Mouse (Mus musculus): ENCODE results near the gene Cfap74. TPM values are rescaled to one million over a fixed set of nuclear protein-coding genes. Genes with fewer than 3 reads are reported as not detected.
"Not testable (repeated sequence)": the region's sequence is repeated elsewhere in the genome, so short reads cannot be mapped to it uniquely, and the experiment has no call there.

Gene Cfap74
- total RNA-seq, 2 experiments from 2014 or later, result 0.61 to 0.69 TPM

GRCm38 (mm10) chr4:155401121-155401520 lies 7.9 kb upstream of the Cfap74 start:
- intact Hi-C loops (cut with DNase I), result no loop called here
- DNase-seq, result no peak

GRCm38 (mm10) chr4:155402489-155402888 lies 6.5 kb upstream of the Cfap74 start:
- intact Hi-C loops (cut with DNase I), result no loop called here
- DNase-seq, result no peak

GRCm38 (mm10) chr4:155408695-155409057 lies 314 bp upstream of the Cfap74 start:
- no peak for DNase-seq

DNA sequence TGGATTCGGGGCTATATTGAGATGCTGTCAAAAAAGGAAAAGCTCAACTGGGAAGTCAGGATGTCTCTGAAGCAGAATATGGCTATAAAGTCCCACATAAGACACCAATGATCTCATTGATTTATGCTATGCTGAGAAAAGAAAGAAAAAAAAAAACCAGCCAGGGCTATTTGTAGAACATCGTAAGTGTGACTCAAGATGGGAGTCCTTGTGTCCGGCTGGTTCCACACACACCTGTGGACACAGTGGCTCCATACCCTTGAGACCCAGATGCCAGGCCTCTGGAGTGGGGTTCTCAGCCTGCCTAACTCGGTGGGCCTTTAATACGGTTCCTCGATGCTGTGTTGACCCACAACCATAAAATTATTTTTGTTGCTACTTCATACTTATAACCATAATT lies 3.1 kb downstream of the Cfap74 start:
- intact Hi-C loops (cut with DNase I), result no loop called here
- DNase-seq, result no peak

More at GRCm38 (mm10) chr4:155408695-155409057, 314 bp upstream of the Cfap74 start:
- intact Hi-C loops (cut with DNase I), result loop anchor here (5.0 kb wide), 1 partner anchor 86 kb away; no protein-coding TSS in a partner anchor

DNA sequence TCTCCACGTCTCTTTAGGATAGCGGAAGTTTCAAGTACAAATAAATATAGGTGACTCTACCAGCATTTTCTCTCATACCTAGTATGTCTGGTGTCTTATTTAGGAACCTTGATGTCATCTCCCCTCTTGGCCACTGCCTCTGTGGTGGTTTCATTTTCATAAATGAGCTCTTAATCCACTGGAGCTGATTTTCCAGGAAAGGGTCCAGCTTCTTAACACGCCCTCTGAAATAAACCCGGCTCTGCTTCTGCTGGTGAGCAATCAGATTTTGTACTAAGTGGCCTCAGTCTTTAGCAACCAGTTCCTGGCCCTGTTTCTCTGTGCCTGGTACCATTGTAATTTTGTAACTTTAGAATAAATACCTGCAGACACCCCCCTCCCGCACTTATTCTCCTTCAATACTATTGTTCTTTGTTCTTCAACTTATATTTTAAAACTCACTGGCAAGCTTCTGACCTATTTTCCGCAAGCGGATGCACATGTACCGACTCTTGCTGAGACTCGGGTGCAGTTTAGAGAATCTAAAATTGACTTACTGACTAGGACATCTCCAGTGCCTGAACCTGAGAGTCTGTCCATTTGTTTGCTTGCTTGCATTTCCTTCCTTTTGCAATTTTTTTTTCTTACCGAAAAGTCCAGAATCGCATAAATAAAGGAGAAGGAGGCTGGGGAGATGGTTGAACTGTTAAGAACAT lies 4.8 kb downstream of the Cfap74 start:
- no peak for DNase-seq
- intact Hi-C loops (cut with DNase I), result no loop called here

- DNase-seq, result no peak
- intact Hi-C loops (cut with DNase I), result no loop called here
These were observed 5.8 kb downstream of the Cfap74 start for GRCm38 (mm10) chr4:155414656-155415235.

- DNase-seq, result peak in 1 of 2 experiments; percentile 8
- intact Hi-C loops (cut with DNase I), result no loop called here
These were observed 11.1 kb downstream of the Cfap74 start for GRCm38 (mm10) chr4:155420137-155420536.

DNA sequence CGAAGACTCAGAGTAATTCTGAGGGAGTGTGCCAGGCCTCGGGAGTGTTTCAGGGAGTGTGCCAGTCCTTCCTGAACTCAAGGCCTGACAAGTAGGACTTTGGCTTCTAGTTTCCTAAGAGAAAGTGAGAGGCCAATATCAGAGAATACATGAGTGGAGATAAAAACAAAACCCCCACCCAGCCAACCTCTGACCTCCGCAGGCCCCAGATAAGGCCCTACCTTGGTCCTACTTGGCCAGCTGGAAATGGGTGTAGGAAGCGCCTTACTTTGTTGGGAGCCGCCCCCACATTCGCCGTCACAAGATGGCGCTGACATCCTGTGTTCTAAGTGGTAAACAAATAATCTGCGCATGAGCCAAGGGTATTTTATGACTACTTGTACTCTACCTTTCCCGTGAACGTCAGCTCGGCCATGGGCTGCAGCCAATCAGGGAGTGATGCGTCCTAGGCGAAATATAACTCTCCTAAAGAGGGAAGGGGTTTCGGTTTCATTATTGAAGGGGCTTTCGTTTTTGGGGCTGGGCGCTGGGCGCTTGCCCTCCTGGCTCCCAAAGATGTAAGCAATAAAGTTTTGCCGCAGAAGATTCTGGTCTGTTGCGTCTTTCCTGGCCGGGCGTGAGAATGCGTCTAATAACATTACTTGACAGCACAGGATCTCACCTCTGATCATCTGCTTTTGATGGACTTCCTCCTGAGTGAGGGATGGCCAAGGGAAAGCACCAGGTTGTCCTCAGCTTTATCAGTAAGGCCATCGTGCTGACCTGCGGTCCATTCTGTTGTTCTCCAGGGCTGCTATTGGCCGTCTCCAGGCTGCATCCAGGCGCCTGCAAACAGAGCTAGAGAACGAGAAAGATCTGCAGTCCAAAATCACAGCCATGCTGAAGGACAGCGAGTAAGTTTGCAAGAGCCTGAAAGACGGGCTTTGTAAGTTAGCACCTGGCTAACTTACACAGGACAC lies 12.7 kb downstream of the Cfap74 start:
- intact Hi-C loops (cut with DNase I); DNase-seq: not testable (repeated sequence)

GRCm38 (mm10) chr4:155423988-155424387 lies 15.0 kb downstream of the Cfap74 start:
- intact Hi-C loops (cut with DNase I), result no loop called here
- DNase-seq, result no peak

DNA sequence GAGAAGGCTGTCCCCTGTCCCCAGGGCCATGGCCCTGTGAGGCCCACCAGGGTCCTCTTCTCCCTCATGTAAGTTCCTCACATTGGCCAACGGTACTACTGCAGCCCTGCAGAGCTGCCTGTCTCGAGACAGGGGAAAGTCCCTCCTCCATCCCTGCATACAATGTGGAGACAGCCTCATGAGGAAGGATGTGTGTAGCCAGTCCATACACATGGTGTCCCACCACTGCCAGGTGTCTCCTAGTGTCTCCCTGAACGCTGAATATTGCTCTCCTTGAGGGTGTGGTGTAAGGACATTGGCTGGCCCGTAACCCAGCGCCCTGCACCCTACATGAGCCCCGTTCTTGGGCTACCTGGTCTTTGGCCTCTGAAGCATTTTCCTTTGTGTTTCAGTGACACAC lies 17.3 kb downstream of the Cfap74 start:
- DNase-seq, result no peak
- intact Hi-C loops (cut with DNase I), result no loop called here

- DNase-seq, result no peak
- intact Hi-C loops (cut with DNase I), result no loop called here
These were observed 19.5 kb downstream of the Cfap74 start for GRCm38 (mm10) chr4:155428442-155428841.

GRCm38 (mm10) chr4:155429202-155429601 lies 20.2 kb downstream of the Cfap74 start:
- DNase-seq, result no peak
- intact Hi-C loops (cut with DNase I), result no loop called here

DNA sequence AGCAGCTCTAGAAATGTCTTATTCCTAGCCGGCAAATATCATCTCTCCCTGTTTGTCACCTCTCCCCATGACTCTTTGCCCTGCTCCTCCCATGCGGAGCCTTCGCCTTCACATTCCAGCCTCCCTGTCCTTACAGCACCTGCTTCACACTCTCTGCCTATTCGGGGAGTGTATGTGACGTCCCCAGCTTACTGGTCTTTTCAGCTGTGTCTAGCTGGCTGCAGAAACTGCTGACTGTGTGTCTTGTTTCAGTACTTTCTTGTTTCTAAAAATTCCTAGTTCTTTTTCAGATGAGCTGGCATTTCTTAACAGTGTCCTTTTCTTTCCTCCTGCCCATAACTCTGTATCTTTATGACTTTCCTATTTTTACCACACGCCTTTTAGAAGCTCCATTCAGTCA lies 23.4 kb downstream of the Cfap74 start:
- no peak for DNase-seq

GRCm38 (mm10) chr4:155433993-155434392 lies 25.0 kb downstream of the Cfap74 start:
- DNase-seq, result peak in 1 of 2 experiments; percentile 23
- intact Hi-C loops (cut with DNase I), result no loop called here

More for the DNA sequence above, 23.4 kb downstream of the Cfap74 start:
- intact Hi-C loops (cut with DNase I), result no loop called here

DNA sequence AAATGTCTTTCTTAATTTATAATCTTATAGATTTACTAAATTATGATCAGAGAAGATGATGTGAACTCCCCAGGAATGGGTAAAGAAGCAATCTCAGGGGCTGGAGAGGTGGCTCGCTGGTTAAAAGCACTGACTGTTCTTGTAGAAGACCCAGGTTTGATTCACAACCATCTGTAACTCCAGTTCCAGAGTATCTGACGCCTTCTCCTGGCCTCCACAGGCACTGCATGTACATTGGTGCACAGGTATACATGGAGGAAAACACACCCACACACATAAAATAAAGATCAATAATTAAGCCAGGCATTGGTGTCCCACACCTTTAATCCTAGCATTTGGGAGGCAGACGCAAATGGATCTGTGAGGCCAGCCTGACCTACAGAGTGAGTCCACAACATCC lies 33.8 kb downstream of the Cfap74 start:
- DNase-seq, result no peak
- intact Hi-C loops (cut with DNase I), result no loop called here

DNA sequence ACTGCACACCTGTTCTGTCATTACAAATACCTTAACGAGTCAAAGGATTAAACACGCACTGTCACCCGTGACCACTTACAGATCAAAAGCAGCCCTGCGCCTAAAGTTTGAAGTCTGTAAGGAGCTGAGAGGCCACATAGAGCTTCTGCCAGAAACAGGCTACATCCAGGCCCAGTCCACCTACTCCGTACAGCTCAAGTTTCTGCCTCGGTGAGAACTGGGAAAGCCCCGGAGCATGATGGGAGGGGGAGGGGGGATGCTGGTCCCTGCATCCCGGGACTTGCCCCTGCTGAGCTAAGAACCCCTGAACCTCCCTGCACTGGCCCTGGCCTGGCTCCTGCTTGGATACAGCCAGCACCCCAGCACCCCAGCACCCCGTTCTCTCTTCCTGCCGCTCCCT lies 42.6 kb downstream of the Cfap74 start:
- no peak for DNase-seq
- intact Hi-C loops (cut with DNase I), result no loop called here

DNA sequence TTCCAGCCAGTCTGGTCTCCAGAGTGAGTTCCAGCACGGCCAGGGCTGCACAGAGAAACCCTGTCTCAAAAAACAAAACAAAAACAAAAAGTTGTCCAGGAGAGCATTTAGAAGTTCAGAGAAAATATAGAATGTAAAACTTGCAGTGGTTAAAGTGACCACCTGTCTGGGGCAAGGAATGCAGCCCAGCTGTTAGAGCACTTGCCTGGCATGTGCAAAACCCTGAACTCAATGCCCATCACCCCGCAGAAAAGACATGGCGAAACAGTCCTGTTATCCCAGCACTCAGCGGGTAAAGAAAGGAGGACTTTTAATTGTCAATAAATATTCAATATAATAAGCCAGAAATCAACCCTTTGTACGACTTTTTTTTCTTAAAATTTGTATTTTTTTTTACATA lies 49.6 kb downstream of the Cfap74 start:
- intact Hi-C loops (cut with DNase I), result no loop called here
- no peak for DNase-seq

- intact Hi-C loops (cut with DNase I), result no loop called here
- no peak for DNase-seq
These were observed 54.1 kb downstream of the Cfap74 start for GRCm38 (mm10) chr4:155463050-155463449.

- no peak for DNase-seq
- intact Hi-C loops (cut with DNase I), result no loop called here
These were observed 54.6 kb downstream of the Cfap74 start for GRCm38 (mm10) chr4:155463611-155464010.

- intact Hi-C loops (cut with DNase I), result no loop called here
- DNase-seq, result no peak
These were observed 55.1 kb downstream of the Cfap74 start for GRCm38 (mm10) chr4:155464061-155464460.

DNA sequence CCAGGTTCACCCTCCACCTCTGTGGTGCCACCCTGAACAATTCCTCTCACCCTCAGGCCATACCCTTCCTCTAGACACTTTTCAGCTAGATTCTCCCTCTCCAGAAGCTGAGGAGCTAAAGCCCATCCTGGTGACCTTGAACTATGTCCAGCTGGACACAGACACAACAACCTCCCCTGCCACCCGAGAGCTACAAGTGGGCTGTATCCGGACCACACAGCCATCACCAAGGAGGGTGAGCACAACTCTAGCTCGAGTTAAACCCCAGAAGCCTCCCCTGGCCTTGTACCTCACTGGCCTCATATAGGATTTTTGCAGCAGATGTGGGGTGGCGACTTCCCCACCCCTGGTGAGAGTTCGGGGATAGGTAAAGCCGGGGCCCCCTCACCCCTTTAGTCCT lies 56.6 kb downstream of the Cfap74 start:
- no peak for DNase-seq
- intact Hi-C loops (cut with DNase I), result no loop called here
